Mouse (Mus musculus) common myeloid progenitor, adult 5-6 weeks (primary cell): ENCODE data around the gene Psmd10. TPM values are rescaled to one million over a fixed set of nuclear protein-coding genes. Genes with fewer than 3 reads are reported as not detected.
A peak's percentile ranks its signal among the peaks of the same experiment; 100 is the strongest.

Experiments used
- ATAC-seq: replicated peaks from 2 replicates; pipeline ENCODE4 v1.8.0; 2016; ENCODE audit warnings: low read depth, mild to moderate bottlenecking, moderate TSS enrichment, inconsistent platforms; ENCODE audit not compliant: poor library complexity, severe bottlenecking
- total RNA-seq: library from RNA; stranded (forward); fragments of 200-1000, 187-1606 nt; gene quantifications from 2 replicates; pipeline ENCODE4 v1.2.3, GENCODE M21; 2017

Psmd10 gene
- 46.3 and 50.3 TPM in 2 replicates for total RNA-seq

- peak; percentile 98 for ATAC-seq
These were observed at the start of gene Psmd10, which contains the start of gene Atg4a for GRCm38 (mm10) chrX:140956272-140956940. TSS of gene Psmd10 (minus strand) at chrX:140956728. TSS of gene Atg4a (plus strand) at chrX:140956907.

GRCm38 (mm10) chrX:140998885-140999284, 42.4 kb upstream of the Psmd10 start:
- ATAC-seq, result no peak

- ATAC-seq, result no peak
These were observed 41.5 kb upstream of the Psmd10 start for GRCm38 (mm10) chrX:140997912-140998545.

GRCm38 (mm10) chrX:140996909-140997516, 40.5 kb upstream of the Psmd10 start:
- ATAC-seq, result no peak

GRCm38 (mm10) chrX:140985256-140985655, 28.7 kb upstream of the Psmd10 start:
- no peak for ATAC-seq

- ATAC-seq, result peak; percentile 93
These were observed 28.3 kb upstream of the Psmd10 start for GRCm38 (mm10) chrX:140984795-140985194.

GRCm38 (mm10) chrX:140983206-140983960, 26.9 kb upstream of the Psmd10 start:
- no peak for ATAC-seq

GRCm38 (mm10) chrX:140980163-140980562, 23.6 kb upstream of the Psmd10 start:
- no peak for ATAC-seq

- ATAC-seq, result peak; percentile 79
These were observed 23.0 kb upstream of the Psmd10 start for GRCm38 (mm10) chrX:140979546-140979945.

- ATAC-seq, result 0 out of 2 replicates have a peak, but pooled peaks have one; percentile 11
These were observed 22.4 kb upstream of the Psmd10 start for GRCm38 (mm10) chrX:140978943-140979342.

- peak; percentile 50 for ATAC-seq
These were observed 431 bp upstream of the Psmd10 start for GRCm38 (mm10) chrX:140956959-140957358.

GRCm38 (mm10) chrX:140953618-140954017, 2.9 kb downstream of the Psmd10 start:
- ATAC-seq, result no peak

GRCm38 (mm10) chrX:140936271-140936670, 20.3 kb downstream of the Psmd10 start:
- no peak for ATAC-seq

- ATAC-seq, result no peak
These were observed 23.3 kb downstream of the Psmd10 start for GRCm38 (mm10) chrX:140933263-140933662.

- no peak for ATAC-seq
These were observed 24.5 kb downstream of the Psmd10 start for GRCm38 (mm10) chrX:140932066-140932465.

GRCm38 (mm10) chrX:140921321-140921720, 35.2 kb downstream of the Psmd10 start:
- ATAC-seq, result no peak

GRCm38 (mm10) chrX:140907360-140907759, 49.2 kb downstream of the Psmd10 start, which contains the start of gene Vsig1:
TSS of gene Vsig1 (plus strand) at chrX:140907608.
- no peak for ATAC-seq

- ATAC-seq, result no peak
These were observed 53.0 kb downstream of the Psmd10 start for GRCm38 (mm10) chrX:140903487-140903886.
